Mouse (Mus musculus): ENCODE data around the gene Deup1.

DNA sequence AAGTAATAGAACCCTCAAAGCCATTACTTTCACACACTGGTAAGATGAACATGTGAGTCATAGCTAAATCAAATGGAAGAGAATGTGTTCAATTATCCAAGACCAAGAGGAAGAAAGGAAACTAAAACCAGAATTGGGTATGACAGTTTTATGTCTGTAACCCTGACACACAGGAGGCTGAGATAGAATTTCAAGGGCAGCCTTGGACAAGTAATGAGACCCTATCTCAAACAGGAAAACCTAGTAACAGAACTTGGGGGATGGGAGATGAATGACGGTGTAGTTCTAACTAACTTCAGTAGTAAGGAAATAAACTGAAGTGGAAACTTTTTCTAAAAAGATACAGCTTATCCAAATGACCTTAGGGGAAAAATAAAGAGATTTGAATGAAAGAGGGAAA is 49.3 kb downstream of the Deup1 start:
- TF ChIP-seq EP300 (IDR thresholded peaks at IDR 0.05; ENCODE audit: low read depth): no peak
- TF ChIP-seq CTCF (IDR thresholded peaks at IDR 0.05; ENCODE audit: low read depth): no peak
